In the genomic region with DNA sequence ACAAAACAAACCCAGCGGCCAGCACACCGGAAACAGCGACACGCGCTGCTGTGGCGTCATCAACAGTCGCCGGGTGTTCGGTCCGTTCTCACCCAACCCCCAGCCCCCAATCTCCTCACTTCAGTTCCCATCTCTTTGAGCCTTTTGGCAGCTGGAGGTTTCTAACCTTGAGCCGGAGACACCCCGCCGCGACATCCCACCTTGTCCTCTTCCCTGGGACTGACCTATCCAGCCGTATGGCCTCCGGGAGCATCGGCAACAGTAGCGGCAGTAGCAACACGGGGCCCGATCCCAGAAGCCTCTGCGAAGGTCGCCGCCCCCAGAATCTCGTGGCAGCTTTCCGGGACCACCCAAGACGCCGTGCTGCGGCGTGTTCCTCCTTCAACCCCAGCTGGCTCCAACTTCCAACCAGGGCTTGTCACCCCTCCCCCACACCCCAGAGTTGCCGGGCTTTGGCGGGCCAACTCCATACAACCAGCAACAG, we compare ENCODE assay signal across 8 mouse cellular contexts. TPM values are rescaled to one million over a fixed set of nuclear protein-coding genes. Genes with fewer than 3 reads are reported as not detected.
DNase-seq lines count a peak whose midpoint lies in the region; ATAC-seq and TF ChIP-seq lines count a peak whose summit lies in the region.

A gene (minus strand): TSS at position 303 of the 484 bp plus-strand sequence.

- H3K9ac ChIP-seq in lung, embryonic 16.5 days (ENCODE audit: low read length): peak within 1 kb of the TSS; percentile 72

- H3K4me2 ChIP-seq in lung, embryonic 16.5 days (ENCODE audit: low read depth, low read length): peak within 1 kb of the TSS; percentile 68

- peak within 1 kb of the TSS; percentile 60 for H3K4me3 ChIP-seq in hindbrain, embryonic 10.5 days
- H3K4me3 ChIP-seq in lung, embryonic 16.5 days (ENCODE audit: low read length): peak within 1 kb of the TSS; percentile 64
- peak within 1 kb of the TSS; percentile 98 for H3K4me3 ChIP-seq in thymus, adult 2 months (ENCODE audit: control insufficient read depth, insufficient read depth, low read length)

- peak; percentile 88 for DNase-seq in Muller cell, postnatal 12 days (ENCODE audit: inconsistent ontology term)
- DNase-seq in cerebellum, adult 9-10 months: peak; percentile 76
- peak; percentile 91 for DNase-seq in hindbrain, embryonic 10.5 days (ENCODE audit: low spot score)
- DNase-seq in layer of hippocampus, adult 9-11 months: peak; percentile 86
- peak; percentile 77 for DNase-seq in ovary, adult 18-20 months (ENCODE audit: low spot score)
- DNase-seq in thymus, adult 2 months: peak; percentile 77

- ATAC-seq in frontal cortex, adult (ENCODE audit: low TSS enrichment): peak; percentile 98
- ATAC-seq in lung, embryonic 16.5 days (ENCODE audit: low read depth): peak; percentile 98

- no peaks in the 10 kb centered on the region for H3K27me3 ChIP-seq in hindbrain, embryonic 10.5 days (ENCODE audit: insufficient read depth, poor library complexity, severe bottlenecking)
- no peaks in the 10 kb centered on the region for H3K27me3 ChIP-seq in lung, embryonic 16.5 days (ENCODE audit: control insufficient read depth, insufficient read depth, low read depth, low read length)
- H3K27me3 ChIP-seq in thymus, adult 2 months (ENCODE audit: control insufficient read depth, insufficient read depth, low read length): no peaks in the 10 kb centered on the region

- no peak for TF ChIP-seq CTCF in thymus, adult 2 months (IDR thresholded peaks at IDR 0.05; ENCODE audit: borderline replicate concordance, control insufficient read depth, extremely low read depth, insufficient read depth, low read length, poor library complexity)

- H3K9me3 ChIP-seq in hindbrain, embryonic 10.5 days: no peaks in the 10 kb centered on the region
- no peaks in the 10 kb centered on the region for H3K9me3 ChIP-seq in lung, embryonic 16.5 days (ENCODE audit: control insufficient read depth, low read length)

- H3K27ac ChIP-seq in hindbrain, embryonic 10.5 days: peak within 1 kb of the TSS; percentile 93
- peak within 1 kb of the TSS; percentile 91 for H3K27ac ChIP-seq in lung, embryonic 16.5 days (ENCODE audit: low read length)
- peak within 1 kb of the TSS; percentile 91 for H3K27ac ChIP-seq in thymus, adult 2 months (ENCODE audit: control insufficient read depth, insufficient read depth, low read length)

- peaks cover 6% of the 10 kb centered on the region; the same call in 1 of the 2 replicates for H3K4me1 ChIP-seq in hindbrain, embryonic 10.5 days (replicated peaks)
- no peaks in the 10 kb centered on the region for H3K4me1 ChIP-seq in lung, embryonic 16.5 days (replicated peaks; ENCODE audit: control insufficient read depth, insufficient read depth, low read length)
- H3K4me1 ChIP-seq in thymus, adult 2 months (replicated peaks; ENCODE audit: control insufficient read depth, insufficient read depth, low read length): peaks cover 4% of the 10 kb centered on the region

- TF ChIP-seq POLR2A in thymus, adult 2 months (IDR thresholded peaks at IDR 0.05; ENCODE audit: control insufficient read depth, extremely low read depth, insufficient read depth, low read length, poor library complexity): 0 out of 2 replicates have a peak, but pooled peaks have one; percentile 23

- 23% methylated on average over 31 of the region's 31 CpGs for WGBS in hindbrain, embryonic 10.5 days
- 12% methylated on average over 28 of the region's 31 CpGs for WGBS in lung, embryonic 16.5 days
- 3% methylated on average over 31 of the region's 31 CpGs for WGBS in thymus, adult 2 months

- H3K36me3 ChIP-seq in hindbrain, embryonic 10.5 days: no peaks in the 10 kb centered on the region
- H3K36me3 ChIP-seq in lung, embryonic 16.5 days (ENCODE audit: control insufficient read depth, insufficient read depth, low read length): no peaks in the 10 kb centered on the region
- H3K36me3 ChIP-seq in thymus, adult 2 months (ENCODE audit: control insufficient read depth, insufficient read depth, low read length): no peaks in the 10 kb centered on the region

RNA-seq across cellular contexts. Expression of the gene that starts here (rescaled TPM):
- polyA plus RNA-seq in hindbrain, embryonic 10.5 days (2016; fragmentation: Nextera tagmentation; extraction: Ambion mirVana): 10.4 and 12.1 TPM in 2 replicates
- 12.0 and 13.4 TPM in 2 replicates for polyA plus RNA-seq in lung, embryonic 16.5 days (2015; fragmentation: Nextera tagmentation; extraction: Ambion mirVana)
- polyA plus RNA-seq in thymus, adult 2 months (2012; rRNA removed): 7.6 and 8.5 TPM in 2 replicates

Comparison
In these comparisons a context has a peak if more than half of its experiments do, and no peak if none do; other contexts are left out.
1. Peak in every context shown above with its lines: DNase-seq, ATAC-seq, H3K4me3 ChIP-seq and H3K27ac ChIP-seq.